Mouse (Mus musculus) lung, postnatal 10 days (tissue): Measurements from ENCODE around the gene Fkbp5.

ENCODE experiments used
- DNase-seq: peaks from one replicate; pipeline ENCODE4 v3.0.0; 2021

Fkbp5 gene

DNA sequence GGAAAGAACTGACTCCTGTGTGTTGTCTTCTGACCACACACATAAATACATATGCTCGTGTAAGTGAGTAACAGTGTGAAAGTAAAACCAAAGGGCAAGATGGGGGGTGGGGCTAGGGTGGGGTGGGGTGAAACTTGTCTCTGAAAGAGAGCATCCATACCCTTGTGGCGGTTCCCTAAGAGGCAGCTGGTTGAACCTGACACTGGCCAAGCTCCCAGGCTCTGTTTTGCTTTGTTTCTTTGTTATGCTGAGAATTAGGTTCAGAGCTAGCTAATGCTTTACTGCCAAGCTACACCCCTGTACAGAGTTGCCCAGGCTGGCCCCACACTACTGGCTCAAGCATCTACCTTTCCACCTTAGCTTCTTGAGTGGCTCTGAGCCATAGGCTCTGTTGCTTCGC lies 16.9 kb downstream of the Fkbp5 start:
- no peak for DNase-seq

DNA sequence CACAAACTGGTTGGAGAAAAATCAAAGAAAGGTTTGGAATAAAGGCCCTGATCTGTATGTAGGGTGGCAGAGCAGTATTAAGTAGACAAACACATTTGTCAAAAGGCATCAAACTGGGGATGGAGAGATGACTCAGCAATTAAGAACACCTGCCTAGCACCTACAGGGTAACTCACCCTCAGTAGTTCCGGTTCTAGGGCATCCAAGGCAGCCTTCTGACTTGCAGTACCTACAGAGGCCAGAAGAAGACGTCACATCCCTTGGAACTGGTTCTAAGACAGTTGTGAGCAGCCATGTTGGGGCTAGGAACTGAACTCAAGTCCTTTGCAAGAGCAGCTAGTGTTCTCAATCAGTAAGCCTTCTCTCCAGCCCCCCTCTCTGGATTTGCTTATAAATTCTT lies 18.1 kb downstream of the Fkbp5 start:
- no peak for DNase-seq

DNA sequence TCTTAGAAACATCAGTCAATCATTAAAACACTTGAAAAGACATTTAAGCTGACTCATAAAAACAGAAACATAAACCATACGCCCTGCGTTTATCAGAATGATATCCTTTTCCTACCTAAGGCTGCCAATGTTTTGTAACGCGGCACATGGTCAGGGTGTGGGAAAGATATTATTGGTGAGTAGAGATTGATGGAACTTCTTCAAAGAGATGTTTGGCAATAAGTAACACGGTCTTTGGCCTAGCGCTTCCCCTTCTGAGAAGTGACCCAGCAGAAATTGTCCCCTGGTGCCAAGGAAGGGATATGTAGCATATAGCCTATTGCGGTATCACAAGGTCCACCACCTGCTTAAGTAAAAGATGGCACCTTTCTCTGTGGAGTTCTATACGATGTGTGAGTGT lies 21.5 kb downstream of the Fkbp5 start:
- DNase-seq, result no peak

DNA sequence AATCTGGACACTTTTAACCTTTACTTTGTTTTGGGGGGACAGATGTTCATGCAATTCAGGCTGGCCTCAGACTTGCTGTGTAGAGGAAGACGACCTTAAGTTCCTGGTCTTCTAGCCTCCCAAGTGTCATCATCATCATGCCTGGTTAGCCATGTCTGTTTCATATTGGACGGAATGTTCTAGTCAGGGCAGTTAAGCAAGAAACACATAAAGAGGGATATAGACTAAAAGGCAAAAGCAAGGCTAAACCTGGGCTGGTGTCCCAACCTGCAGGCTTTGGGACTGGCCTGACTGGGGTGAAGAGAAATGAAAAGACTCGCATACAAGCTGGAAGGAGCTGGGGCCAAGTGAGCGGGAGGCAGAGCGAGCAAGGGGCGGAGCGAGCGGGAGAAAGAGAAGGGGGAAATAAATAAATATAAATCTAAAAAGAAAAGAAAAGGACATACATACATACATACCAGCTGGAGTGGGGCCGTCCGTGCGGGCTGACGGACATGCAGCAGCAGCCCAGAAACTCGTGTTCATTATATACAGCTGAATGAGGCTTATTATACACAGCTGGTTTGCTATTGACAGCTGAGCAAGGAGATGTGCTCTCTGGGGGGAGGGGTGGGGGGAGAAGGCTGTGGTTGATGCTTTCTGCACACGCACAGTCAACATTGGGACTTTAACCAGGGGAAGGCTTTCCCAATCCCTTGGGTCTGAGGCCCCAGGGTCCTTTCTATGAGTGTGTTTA lies 26.1 kb downstream of the Fkbp5 start:
- DNase-seq, result no peak

DNA sequence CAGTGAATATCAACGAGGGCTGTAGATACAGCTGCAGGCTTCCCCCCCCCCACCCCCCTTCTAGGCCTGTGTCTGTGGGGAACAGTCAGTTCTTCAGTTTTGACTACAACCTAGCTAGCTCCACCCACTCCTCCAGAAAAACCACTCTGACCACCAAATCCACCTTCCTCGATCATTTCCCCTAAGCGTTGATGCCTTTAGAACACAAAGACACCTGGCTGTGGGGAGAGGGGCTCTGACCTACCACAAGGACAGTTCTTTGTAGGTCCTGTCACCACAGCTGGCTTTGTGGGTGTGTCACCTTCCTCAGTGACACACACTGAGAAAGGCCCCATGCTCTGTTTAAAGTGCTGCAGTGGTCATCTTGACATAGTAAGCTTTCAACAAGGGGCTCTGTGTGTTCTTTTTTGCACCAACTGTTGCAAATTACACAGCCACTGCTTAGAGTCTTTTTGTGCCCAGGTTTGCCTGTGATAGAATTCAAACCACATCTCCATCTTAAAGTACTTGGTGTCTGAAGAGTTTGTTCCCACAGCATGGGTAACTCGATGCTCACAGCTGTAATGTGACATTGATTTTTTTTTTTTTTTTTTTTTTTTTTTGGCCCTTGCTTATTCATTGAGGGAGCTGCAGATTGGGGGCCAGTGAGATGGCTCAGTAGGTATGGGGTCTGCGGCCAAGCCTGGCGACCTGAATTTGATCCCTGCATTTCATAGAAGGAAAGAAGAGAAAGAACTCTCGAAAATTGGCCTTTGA lies 28.9 kb downstream of the Fkbp5 start:
- DNase-seq, result no peak

DNA sequence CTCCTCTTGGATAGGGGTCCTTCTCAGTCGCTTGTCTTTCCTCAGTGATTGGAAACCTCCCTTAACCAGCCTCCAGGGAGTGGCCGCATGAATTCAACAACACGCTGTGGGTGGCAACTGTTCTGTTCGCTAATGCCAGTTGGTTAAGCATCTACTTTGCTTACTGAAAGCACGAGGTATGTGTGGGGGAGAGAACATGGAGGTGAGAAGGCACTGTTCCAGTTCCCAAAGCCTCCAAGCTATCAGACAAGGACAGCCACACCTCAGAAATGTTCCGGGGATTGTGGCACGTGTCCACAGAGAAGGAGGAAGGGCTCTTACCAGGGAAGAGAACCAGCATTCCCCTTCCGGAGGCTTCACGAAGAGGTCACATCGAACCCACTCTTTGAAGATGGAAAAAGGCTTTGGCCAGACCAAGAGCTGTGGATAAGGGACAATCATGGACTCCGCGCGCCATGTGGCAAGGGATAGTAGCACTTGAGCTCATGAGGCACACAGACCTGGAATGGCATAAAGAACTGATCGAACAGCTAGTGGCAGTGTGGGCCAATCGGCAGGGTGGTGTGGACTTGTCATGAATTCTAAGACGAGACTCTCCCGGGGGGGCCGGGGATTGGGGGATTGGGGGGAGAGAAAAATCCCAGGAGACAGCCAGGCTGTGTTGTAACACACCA lies 29.6 kb downstream of the Fkbp5 start:
- no peak for DNase-seq

DNA sequence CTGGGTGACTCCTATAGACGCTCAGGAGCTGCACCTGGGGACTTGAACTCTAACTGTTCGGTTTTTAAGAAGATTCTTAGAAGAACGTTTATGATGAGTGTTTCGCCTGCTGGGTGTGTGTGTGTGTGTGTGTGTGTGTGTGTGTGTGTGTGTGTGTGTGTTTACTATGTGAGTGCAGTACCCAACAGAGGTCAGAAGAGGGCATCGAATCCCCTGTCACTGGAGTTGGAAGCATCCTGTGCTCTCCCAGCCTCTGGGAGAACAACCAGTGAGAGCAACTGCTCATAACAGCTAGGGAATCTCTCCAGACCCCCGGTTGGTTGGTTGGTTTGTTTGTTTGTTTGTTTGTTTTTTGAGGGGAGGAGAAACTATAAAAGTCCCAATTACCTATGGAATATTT lies 30.6 kb downstream of the Fkbp5 start:
- DNase-seq, result no peak

DNA sequence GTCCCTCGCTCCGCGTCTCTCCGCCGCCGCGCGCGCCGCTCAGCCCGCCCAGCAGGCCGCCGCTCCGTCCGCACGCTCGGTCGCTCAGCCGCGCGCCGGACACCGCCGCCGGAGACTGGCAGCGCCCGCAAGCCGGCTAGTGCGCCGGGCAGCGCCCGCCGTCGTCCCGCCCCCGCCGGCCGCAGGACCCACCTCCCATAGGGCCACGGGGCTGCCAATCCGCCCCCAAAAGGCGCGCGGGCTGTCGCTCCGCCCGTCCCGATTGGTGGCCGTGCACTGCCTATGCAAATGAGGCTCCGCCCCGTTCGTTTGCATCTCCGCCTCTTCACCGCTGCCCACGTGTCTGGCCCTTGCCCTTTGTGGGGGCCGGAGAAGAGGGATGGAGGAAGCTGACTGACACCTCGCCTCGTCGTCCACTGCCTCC lies 31.3 kb downstream of the Fkbp5 start:
- peak; percentile 98 for DNase-seq

DNA sequence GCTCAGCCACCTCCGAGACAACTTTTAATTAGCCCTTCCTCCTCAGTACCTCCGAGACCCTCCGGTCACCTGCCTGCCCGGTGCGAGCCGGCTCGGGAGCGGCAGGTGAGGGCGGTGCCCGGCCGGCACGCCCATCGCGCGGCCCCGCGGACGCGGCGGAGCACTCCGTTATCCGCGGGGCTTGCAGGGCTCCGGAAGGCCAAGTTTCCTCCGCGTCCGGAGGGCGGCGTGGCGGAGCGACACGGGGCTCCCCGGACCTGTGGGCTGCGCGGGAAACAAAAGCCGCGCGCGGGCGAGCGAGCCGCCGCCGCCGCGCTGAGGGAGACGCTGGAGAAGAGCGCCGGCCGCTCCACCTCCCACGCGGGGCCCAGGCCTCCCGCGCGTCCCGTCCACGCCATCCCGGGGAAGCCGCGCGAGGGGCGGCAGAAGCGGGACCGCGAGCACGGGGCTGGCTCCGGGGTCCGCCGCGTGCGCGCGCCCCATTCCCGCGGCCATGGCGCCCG lies 31.8 kb downstream of the Fkbp5 start:
- peak; percentile 59 for DNase-seq

DNA sequence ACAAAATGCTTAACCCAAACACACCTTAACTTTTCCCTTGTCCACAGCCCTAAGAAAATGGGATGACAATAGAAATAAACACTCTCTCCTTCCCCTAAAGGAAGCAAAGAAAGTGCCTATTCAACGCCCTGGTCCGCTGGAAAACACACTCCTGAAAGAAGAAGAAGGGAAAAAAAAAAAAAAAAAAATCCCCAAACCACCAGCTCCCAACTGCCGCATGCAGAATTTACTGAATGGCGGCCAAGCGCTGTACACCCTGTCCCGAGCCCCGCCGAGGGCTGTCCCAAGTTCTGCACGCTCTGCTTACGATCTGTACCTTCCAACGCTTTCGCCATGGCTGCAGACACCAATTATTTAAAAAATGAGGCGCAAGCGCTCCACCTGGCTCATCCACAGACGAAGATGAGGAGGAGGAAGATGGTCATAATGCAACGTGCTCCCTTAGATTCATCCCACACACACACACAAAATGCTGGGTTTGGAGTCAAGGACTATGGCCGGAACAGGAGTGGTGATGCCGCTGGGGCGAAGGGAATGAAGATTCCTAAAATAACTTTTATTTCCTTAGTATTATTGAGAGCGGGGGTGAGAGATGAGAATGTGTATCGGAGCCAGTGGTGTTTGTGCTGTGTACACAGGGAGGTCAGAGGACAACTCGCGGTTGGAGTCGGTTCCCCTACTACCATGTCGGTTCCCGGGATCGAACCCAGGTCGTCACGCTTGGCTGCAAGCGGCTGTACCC lies 32.5 kb downstream of the Fkbp5 start:
- peak; percentile 49 for DNase-seq

DNA sequence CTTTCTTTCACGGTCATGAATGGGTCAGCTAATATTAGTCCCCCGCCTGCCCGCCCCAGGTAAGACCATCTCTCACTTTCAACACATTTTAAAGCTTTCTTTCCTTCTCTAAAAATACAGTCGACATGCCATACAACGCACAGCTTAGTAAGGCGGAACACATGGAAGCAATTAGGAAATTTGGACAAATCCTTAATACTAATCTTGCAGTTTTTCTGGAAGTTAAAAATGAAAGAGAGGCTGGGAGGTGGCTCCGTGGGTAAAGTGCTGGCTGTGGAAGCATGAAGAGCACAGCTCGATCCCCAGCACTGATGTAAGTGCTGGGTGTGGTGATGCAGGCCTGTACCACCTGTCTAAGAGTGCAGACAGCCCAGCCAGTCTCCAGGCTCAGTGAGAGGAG lies 39.9 kb downstream of the Fkbp5 start:
- no peak for DNase-seq

DNA sequence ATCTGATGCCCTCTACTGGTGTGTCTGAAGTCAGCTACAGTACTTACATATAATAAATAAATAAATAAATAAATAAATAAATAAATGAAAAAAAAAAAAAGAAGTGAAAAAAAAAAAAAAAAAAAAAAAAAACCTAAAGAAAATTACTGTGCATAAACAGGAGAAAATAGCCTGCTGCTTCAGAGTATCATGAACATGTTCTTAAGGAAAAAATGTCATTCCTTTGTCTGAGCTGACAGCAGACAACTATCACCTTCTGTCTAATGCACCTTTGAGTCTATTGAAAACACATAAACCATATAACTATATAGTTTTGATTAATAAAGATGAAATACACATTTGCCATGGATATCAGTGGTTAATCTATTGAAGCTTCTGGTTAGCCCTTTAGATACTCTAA lies 40.9 kb downstream of the Fkbp5 start:
- no peak for DNase-seq

DNA sequence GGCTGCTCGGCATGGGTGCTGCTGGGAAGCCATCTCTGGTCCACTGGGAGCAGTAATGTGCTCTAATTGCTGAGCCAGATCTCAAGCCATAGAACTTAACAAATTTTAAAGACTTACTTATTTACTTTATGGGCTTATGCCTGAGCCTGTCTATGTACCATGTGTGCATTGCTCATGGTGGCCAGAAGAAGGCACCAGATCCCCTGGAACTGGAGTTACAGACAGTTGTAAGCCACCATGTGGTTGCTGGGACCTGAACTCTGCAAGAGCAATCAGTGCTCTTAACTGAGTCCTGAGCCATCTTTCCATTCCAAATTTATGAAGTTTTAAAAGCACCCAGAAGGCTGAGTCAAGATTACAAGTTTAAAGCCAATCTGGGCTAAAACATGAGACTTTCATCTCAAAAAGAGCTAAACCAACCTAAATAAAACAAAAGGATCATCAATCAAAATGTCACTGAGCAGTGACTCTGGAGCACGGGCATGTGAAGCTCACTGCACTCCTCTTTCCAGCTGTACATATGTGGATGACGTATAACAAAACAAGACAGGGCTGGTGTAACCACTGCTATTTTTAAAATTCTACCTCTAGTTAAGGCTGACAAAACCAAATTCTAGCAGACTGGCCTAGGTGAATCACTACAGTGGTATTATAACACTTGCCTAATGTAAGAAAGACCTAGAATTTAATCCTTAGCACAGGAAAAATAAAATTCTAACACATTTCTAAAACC lies 41.6 kb downstream of the Fkbp5 start:
- DNase-seq, result no peak

DNA sequence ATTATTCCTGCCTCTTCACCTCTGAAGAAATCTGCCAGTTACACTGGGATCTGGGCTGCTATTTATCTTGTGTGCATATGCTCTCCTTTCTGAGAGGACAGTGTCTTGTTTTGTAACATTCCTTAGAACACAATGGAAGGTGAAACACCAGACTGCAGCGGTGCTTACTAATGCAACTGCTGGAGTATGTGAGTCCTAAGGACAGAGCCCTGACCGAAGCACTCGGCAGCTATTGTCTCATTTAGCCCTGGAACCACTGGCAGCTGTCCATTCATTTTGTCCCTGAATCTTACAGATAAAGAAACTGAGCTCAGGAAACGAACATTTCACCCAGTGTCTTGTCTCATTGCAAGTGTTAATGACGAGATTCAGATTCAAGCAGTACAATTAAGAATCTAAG lies 44.6 kb downstream of the Fkbp5 start:
- no peak for DNase-seq

DNA sequence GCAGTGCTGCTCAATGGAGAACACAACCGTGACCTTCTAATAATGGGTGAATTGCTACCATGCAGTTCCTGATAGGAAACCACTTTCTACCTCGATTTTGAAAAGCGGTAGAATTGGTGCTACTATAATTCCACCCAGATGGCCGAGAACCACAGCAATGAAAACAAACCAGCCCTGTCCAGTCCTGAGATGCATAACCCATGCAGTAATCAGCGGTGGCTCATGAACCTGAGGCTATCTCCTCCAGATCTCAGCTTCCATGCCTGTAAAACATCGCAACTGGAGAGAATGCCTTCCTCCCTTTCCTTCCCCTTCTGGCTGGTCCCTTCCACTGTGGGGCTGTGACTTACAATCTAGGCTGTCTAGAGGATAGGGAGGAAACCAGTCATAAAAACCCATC lies 46.5 kb downstream of the Fkbp5 start:
- DNase-seq, result no peak

DNA sequence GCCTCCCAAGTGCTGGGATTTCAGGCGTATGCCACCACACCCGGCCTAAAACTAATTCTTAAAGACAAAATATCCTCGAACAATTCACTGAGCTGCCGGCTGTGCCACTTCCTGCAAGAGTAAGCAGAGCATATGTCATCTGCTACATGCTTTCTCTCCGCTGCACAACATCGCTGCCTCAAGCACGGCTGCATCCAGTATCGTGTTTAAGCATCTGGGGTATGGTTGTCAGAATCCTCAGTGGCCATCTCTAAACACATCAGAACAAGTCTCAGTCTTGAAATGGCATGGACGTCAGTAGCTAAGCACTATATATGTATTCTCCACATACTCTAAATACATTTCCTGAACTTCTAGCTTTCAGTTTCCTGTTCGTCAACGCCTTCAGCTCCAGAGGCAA lies 49.6 kb downstream of the Fkbp5 start:
- peak; percentile 15 for DNase-seq

DNA sequence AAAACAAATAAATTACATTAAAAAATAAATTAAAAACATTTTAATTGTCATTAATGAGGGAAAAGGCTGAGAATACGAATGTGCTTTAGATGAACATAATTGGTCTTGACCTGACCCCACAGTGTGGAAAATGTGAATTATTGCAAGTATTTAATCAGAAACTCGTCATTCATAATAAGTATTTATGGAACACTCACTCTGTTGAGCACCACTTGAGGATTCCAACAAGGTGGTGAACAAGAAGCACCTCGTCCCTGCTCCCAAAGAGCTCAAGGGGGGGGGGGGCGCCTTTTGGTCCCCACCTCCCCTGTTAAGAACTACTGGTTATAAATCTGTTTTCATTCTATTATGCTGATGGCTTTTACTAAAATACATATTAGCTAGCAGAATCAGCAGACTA lies 51.4 kb downstream of the Fkbp5 start:
- DNase-seq, result no peak

DNA sequence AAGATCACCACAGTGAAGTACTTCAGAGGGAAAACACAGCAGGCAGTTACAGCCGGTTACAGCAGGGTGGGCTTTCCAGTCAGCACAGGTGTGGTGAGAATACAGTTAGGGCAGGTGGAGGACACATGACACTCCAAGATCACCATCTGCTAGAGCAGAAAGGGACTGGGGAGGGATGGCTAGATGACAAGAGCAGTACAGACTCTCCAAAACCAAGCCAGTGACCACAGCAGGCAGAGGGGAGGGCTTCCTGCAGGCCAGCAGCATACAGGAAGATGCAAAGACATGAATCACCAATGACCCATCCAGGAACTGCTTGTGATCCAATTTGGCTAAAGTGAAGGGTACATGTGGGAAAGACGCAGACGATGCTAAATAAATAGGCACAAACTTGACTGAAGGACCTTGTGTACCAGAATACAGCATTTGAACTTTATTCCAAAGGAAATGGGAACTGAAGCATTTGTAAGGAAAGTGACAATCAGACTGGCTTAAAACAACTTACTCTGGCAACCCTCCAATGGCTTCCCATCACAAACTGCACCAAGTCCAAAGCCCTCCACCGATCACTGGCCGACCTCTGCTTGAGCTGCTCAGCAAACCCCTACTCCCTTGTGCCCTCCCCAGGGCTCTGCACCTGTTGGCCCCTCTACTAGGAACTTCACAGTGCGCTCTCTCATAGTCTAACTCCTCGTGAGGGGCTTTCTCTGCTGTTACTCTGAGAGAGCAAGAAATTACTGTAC lies 53.5 kb downstream of the Fkbp5 start:
- no peak for DNase-seq

DNA sequence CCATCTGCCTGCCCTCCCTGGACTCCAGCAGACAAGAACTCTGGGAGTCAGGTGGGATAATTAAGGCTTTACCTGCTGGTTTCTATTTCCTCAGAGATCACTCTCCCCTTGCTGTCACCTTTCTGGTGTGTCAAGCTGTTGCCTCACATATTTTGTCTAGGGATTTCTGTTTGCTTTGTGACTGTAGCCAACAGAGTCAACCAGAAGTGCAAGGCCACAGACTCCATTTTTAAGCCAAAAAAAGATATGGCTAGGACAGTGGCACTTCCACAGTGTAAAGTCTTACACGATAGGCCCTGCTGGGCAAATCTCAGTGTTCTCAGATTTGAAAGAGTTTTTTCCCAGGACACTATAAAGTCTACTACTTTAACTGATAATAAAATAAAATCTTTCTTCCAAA lies 56.9 kb downstream of the Fkbp5 start:
- DNase-seq, result no peak

DNA sequence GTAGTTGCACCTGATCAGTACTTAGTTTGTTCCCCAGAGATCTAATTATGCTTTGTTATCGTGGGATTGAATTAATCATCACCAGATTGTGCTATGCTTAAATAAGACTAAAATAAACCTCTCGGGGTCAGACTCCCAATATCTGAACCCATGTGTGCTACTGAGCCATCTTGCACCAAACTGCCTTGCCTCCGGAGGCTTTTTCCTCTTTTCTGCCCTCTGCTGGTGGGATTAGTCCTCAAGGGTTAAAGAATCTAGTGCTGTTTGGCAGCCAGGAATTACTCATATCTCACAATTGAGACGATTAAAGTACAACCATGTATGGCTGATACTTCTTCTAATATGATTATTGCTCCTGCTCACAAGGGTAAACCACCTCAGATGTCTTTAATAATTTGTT lies 62.2 kb downstream of the Fkbp5 start:
- DNase-seq, result peak; percentile 77

DNA sequence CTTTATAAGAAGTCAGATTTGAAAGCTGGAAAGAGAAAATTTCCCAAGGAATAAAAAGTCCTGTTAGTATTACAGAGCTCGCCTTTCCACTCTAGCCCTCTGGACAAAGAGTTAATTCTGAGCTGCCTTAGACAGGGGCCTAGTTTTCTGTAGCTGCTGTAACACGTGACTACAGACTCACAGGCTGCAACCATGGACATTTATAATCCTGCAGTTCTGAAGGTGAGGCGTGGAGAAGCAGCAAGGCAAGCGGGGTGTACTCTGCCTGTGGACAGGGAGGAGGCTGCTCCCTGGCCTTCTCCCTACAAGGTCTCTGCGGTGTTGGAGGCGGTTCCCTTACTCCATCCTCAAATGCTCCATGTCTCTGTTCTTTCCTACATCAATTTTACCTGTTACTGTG lies 64.4 kb downstream of the Fkbp5 start:
- no peak for DNase-seq

DNA sequence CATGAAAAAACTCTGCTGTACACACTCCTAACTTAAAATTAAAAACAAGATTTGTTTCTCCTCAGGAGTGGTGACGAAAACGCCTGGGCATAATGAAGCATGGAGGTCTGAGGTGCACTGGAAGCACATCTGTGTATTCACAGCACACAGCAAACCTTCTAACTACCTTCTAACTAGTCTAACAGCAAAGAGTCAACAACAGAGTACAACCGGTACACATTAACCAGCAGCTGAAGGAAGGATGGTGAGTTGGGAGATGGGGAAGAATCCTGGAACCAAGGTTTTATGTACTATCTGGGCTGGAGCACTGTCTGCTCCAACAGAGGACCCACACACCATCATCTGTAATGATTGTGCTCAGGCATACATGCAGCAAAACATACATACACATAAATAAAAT lies 65.4 kb downstream of the Fkbp5 start:
- DNase-seq, result no peak
